1 mouse cellular context compared by ENCODE assay signal in the genomic region with DNA sequence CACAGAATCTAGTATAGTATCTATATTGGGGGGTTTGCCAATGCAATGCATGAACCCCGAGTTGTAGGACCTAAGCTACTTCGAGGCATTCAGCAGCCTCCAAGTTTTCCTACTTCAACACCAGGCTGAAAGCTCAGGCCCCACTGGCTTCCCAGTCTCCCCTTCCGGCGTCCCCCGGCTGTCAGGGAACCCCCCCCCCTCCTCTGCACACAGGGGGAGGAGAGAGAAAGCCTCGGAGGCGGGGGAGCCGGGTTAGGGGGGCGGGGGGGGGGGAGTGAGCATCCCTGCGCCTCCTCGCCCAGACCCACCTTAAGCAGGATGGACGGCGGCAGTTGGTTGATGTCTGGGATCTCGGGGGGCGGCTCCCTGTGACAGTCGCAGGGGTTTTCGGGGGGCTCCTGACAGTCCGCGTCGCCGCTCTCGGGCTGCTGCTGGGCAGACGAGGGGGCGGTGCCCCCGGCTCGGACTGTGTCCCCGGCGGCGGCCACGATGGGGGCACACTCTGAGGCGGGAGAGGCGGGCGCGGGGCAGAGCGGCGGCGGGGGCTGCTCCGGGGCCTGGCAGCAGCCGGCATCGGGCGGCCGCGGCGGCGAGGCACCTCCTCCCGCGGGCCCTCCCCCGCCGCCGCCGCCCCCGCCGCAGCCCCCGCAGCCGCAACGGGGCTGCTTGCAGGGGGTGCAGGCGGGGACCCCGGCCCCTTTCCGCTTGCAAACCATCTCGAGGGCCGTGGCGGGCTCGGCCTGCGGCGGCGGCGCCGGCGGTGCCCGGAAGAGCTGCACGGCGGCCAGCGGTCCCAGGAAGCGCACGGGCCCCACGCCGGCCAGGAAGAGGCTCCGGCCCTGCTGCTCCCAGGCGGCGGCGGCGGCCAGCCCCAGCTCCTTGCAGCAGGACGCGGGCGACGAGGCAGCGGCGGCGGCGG.
TF ChIP-seq lines count a peak whose summit lies in the region.

No protein-coding gene starts in this region.

TF ChIP-seq in MEL, 35 proteins besides CTCF, POLR2A, EP300 and RAD21 (continued from another document):
- TF ChIP-seq NELFE (IDR thresholded peaks at IDR 0.05; ENCODE audit: low read depth, low read length) (no peak), ZNF384 (IDR thresholded peaks at IDR 0.05; ENCODE audit: low read depth, low read length) (no peak)
